Mouse (Mus musculus) embryonic facial prominence, embryonic 13.5 days (tissue): ENCODE measurements around the gene Gm15127. TPM values are rescaled to one million over a fixed set of nuclear protein-coding genes. Genes with fewer than 3 reads are reported as not detected.
"Not testable (repeated sequence)": the region's sequence is repeated elsewhere in the genome, so short reads cannot be mapped to it uniquely, and the experiment has no call there.

ENCODE experiments used
- ATAC-seq: fragments of 200-750 bp; cut with Nextera tagmentation; 2 replicates; pipeline ENCODE4 v1.8.0; 2017; ENCODE audit warnings: low read depth; ENCODE audit not compliant: insufficient number of reproducible peaks, insufficient read depth, low FRiP score, low TSS enrichment
- H3K27ac ChIP-seq: fragments of 300-500 bp; sonication (generic); 2 replicates; pipeline ENCODE4 v1.5.1; 2015; ENCODE audit warnings: moderate library complexity, mild to moderate bottlenecking, inconsistent platforms
- H3K27me3 ChIP-seq: fragments of 300-500 bp; sonication (generic); 2 replicates; pipeline ENCODE4 v1.6.1; 2015; ENCODE audit warnings: mild to moderate bottlenecking, inconsistent platforms
- H3K36me3 ChIP-seq: fragments of 300-500 bp; sonication (generic); 2 replicates; pipeline ENCODE4 v1.6.1; 2015; ENCODE audit warnings: mild to moderate bottlenecking, inconsistent platforms
- H3K4me1 ChIP-seq: fragments of 300-500 bp; sonication (generic); 2 replicates; pipeline ENCODE4 v1.6.1; 2015; ENCODE audit warnings: inconsistent platforms
- H3K4me2 ChIP-seq: fragments of 300-500 bp; sonication (generic); 2 replicates; pipeline ENCODE4 v1.6.1; 2015; ENCODE audit warnings: moderate library complexity, mild to moderate bottlenecking, inconsistent platforms
- H3K4me3 ChIP-seq: fragments of 300-500 bp; sonication (generic); 2 replicates; pipeline ENCODE4 v1.5.1; 2015; ENCODE audit warnings: mild to moderate bottlenecking, inconsistent platforms
- H3K9ac ChIP-seq: fragments of 300-500 bp; sonication (generic); 2 replicates; pipeline ENCODE4 v1.6.1; 2015; ENCODE audit warnings: mild to moderate bottlenecking, inconsistent platforms
- H3K9me3 ChIP-seq: fragments of 300-500 bp; sonication (generic); 2 replicates; pipeline ENCODE4 v1.6.1; 2016; ENCODE audit warnings: inconsistent platforms
- WGBS: fragments of 180-500 bp; shearing (Covaris S2); methylation state at CpG from one replicate; pipeline ENCODE4 v1.1.7; 2015; ENCODE audit warnings: mixed read lengths; 5-methylcytosine and 5-hydroxymethylcytosine counted together
- polyA plus RNA-seq: library from polyadenylated mRNA; unstranded; fragments of >200 nt; fragmentation: Nextera tagmentation; extraction: Ambion mirVana; gene quantifications from 2 replicates; pipeline ENCODE4 v1.2.1, GENCODE M21; 2015

Gene Gm15127
- polyA plus RNA-seq: not detected in 2 replicates

- H3K27me3 ChIP-seq, H3K9me3 ChIP-seq, H3K4me2 ChIP-seq, ATAC-seq, H3K27ac ChIP-seq, H3K4me1 ChIP-seq, H3K4me3 ChIP-seq, H3K9ac ChIP-seq, H3K36me3 ChIP-seq: not testable (repeated sequence)
- WGBS: 80% methylated on average over 3 of the region's 4 CpGs
Observed at GRCm38 (mm10) chrX:148663298-148663697, at the start of gene Gm15127. Gene Gm15127 (plus strand): TSS chrX:148663598.

GRCm38 (mm10) chrX:148615053-148615452 is 48.3 kb upstream of the Gm15127 start, which contains the start of gene Gm8334:
Gene Gm8334 (minus strand): TSS chrX:148615153.
- not testable (repeated sequence) for H3K4me3 ChIP-seq, ATAC-seq, H3K4me1 ChIP-seq, H3K9me3 ChIP-seq, H3K4me2 ChIP-seq, H3K27ac ChIP-seq, H3K9ac ChIP-seq, H3K27me3 ChIP-seq, H3K36me3 ChIP-seq
- WGBS: 86% methylated on average over 4 of the region's 7 CpGs

GRCm38 (mm10) chrX:148676290-148676689 is 12.9 kb downstream of the Gm15127 start:
- not testable (repeated sequence) for H3K4me1 ChIP-seq, H3K9me3 ChIP-seq, H3K27me3 ChIP-seq, ATAC-seq, H3K9ac ChIP-seq, H3K27ac ChIP-seq, H3K4me2 ChIP-seq, H3K36me3 ChIP-seq, H3K4me3 ChIP-seq
- 11% methylated on average over 1 of the region's 1 CpGs for WGBS

Other genes with a start within 250 kb of the Gm15127 start
- 0.18 TPM in 1 of 2 replicates, not detected in the other for gene Gm15114, start 174.6 kb upstream of the Gm15127 start, polyA plus RNA-seq
- gene Gm8334, start 48.4 kb upstream of the Gm15127 start, polyA plus RNA-seq: not detected in 2 replicates
- gene Luzp4, start 194.0 kb downstream of the Gm15127 start, polyA plus RNA-seq: not detected in 2 replicates